Mouse (Mus musculus) c-Kit-positive CD71-positive TER-119-positive erythroid progenitor cells, embryonic 14.5 days (primary cell): ENCODE results near the gene Ercc2.

Source experiments
- DNase-seq: peaks from one replicate; pipeline ENCODE4 v3.0.0-alpha.2; 2013; ENCODE audit warnings: low spot score

Ercc2 gene

DNA sequence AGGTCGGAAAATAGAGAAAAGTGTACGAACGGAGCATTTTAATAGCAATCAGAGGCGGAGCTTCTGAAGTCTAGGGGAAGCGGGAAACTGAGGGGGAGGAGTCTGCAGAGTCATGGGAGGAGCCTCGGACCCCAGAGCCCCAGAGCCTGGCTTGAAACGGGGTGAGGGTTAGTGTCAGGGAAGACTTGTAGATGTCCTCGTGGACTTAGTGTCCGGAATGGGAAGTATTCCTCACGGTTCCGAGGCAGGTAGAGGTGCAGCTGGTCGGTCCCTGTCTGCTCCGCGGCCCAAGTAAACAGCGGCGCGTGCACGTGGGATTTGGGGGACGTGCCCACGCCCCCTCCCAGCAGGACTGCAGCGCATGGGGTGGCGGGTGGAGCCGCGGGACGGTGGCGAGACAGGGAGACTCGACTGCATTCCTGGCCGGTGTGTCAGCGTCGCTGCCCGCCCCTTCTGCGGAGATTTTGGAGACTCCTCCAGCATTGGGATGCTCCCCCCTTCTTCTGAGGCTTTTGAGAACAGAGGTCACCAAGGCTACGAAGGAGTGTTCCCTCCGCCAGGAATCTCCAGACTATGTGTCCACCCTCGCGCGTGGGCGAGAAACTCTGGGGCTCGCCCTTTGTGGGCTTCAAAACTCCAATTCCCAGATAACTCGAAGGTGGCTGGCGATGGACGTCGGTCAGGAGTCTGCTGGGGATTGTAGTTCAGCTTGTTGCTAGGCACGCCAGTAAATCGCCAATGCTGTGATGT, 21.7 kb upstream of the Ercc2 start:
- peak; percentile 88 for DNase-seq

DNA sequence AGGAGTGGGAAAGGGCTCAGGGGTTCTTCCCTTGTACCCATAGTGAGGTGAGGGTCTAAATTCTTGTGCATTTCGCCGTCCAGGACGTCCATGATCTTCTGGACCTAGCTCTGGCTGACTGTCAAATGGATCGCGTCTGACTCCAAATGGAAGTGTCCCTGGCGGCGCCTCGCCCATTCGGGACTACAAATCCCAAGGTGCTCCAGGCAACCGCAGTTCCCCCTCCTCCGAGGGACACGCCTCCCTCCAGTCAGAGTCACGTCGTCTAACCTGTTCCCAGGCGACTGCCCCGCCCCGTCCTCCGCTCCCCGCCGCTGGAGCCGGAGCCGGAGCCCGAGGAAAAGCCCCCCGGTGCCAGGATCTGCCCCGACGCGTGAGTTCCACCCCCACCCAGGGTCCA, 20.9 kb upstream of the Ercc2 start:
- peak; percentile 86 for DNase-seq

- DNase-seq, result peak; percentile 91
These were observed 20.1 kb upstream of the Ercc2 start for GRCm38 (mm10) chr7:19361720-19362119.

DNA sequence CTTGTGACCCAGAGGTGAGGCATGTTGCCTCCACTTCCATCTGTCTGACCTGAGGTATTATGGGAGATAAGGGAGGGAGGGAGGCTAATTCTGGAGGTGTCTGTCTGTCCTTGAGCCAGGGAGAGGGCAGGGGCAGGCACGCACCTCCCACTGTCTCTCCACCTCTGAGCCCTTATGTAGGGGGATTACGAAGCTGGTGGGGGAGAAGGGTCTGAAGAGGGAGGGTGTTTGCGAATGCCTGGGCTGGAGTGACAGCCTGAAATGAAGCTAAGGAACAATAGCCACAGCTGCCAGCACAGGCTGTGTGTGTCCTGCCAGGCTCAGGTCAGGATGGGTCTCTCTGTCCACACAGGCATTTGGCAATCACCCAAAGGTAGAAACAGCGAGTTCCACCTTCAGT, 19.5 kb upstream of the Ercc2 start:
- DNase-seq, result no peak

GRCm38 (mm10) chr7:19363881-19364280, 17.9 kb upstream of the Ercc2 start:
- peak; percentile 65 for DNase-seq

DNA sequence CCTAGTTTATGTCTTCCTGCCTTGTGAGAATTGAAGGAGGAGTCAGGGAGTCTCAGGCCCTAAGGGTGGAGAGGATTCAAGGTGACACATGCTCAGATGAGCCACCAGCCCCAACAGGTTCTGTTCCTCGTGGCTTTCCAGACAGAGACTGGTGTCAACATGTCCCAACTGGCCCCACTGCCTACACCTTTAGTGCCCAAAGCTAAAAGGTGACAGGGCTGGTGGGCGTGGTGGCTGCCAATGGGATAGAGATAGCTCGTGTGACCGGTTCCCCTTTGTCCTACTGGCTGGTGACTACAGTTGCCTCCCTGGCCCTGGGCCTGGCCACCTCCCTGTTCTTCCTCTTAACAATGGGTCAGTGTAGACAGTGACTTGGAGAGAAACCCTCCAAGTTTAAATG, 16.4 kb upstream of the Ercc2 start:
- DNase-seq, result no peak

DNA sequence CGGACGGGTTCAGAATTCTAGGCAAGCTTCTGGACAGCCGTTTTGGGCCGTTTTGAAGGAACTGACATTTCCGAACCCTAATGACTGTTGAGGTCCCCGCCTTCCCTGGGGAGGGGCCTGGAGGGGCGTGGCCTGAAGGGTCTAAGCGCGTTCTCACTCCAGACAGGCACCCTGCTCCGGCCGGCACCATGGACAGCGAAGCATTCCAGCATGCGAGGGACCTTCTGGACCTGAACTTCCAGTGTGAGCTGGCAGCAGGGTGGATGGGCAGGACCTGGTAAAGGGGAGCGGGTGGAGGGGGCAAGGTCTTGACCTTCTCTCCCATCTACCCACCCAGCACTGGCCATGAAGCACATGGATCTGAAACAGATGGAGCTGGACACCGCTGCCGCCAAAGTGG, 13.4 kb upstream of the Ercc2 start:
- no peak for DNase-seq

GRCm38 (mm10) chr7:19369823-19370425, 11.9 kb upstream of the Ercc2 start:
- no peak for DNase-seq

- DNase-seq, result no peak
These were observed 8.4 kb upstream of the Ercc2 start for GRCm38 (mm10) chr7:19373367-19373766.

- no peak for DNase-seq
These were observed 6.4 kb upstream of the Ercc2 start for GRCm38 (mm10) chr7:19375368-19375767.

- no peak for DNase-seq
These were observed 5.8 kb upstream of the Ercc2 start for GRCm38 (mm10) chr7:19376019-19376418.

DNA sequence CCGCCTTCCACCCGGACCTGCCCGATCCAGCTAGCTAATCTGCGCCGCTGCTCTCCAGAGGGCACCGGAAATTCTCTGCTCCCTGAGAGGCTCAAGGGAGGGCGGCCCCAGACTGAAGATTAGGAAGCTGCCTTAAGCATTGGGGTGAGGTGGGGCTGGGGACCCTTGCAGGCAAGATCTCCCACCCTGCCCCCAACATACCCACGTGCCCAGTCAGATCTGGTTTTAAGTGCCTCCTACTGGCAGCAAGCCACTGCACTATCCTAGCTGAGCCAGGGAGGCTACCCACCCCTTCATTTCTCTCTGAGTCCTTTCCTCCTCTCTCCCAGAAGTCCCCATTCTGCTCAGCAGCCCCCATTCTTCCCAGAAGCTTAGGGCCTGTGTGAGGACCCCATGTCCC, 3.8 kb upstream of the Ercc2 start:
- DNase-seq, result no peak

- no peak for DNase-seq
These were observed 344 bp downstream of the Ercc2 start for GRCm38 (mm10) chr7:19382166-19382541.

GRCm38 (mm10) chr7:19383708-19384107, 1.9 kb downstream of the Ercc2 start:
- no peak for DNase-seq

GRCm38 (mm10) chr7:19388699-19389413, 7.0 kb downstream of the Ercc2 start:
- DNase-seq, result no peak

GRCm38 (mm10) chr7:19394484-19394883, 12.7 kb downstream of the Ercc2 start:
- DNase-seq, result no peak

DNA sequence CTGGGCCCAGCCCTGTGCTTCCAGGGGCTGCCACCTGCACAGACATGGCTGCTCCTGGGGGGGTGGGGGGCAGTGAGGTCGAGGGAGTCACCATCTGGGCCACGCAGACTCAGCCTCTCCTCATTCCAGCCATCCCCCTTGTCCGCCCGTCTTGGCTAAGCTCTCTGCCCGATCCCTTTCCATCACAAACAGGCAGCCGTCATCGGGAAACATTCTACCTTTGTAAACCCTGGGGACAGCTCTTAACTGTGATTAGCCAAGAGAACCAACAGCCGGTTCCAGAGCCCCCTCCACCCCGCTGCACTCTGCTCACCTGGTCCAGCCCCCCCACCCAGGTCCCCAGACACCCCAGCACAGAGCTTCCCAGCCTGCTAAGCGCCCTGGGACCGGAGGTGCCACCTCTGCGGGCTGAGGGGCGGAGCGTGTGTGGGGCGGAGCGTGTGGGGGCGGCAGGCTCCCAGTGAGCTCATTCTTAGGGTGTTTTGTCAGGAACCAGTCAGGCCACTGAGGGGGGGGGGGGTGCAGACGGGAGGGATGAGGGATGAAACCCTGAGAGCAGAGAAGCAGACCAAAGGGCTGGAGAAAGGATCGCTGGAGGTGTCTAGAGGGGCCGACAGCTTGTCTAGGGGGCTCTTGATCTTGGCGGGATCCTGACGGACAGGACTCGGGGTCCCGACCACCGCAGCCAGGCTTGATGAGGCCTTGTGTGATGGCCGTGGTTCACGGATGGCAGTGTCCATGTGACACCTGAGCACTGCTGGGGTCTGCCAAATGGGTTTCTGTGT, 17.9 kb downstream of the Ercc2 start:
- no peak for DNase-seq

- DNase-seq, result no peak
These were observed 19.1 kb downstream of the Ercc2 start for GRCm38 (mm10) chr7:19400946-19401345.

- DNase-seq, result no peak
These were observed 20.8 kb downstream of the Ercc2 start for GRCm38 (mm10) chr7:19402535-19403112.

DNA sequence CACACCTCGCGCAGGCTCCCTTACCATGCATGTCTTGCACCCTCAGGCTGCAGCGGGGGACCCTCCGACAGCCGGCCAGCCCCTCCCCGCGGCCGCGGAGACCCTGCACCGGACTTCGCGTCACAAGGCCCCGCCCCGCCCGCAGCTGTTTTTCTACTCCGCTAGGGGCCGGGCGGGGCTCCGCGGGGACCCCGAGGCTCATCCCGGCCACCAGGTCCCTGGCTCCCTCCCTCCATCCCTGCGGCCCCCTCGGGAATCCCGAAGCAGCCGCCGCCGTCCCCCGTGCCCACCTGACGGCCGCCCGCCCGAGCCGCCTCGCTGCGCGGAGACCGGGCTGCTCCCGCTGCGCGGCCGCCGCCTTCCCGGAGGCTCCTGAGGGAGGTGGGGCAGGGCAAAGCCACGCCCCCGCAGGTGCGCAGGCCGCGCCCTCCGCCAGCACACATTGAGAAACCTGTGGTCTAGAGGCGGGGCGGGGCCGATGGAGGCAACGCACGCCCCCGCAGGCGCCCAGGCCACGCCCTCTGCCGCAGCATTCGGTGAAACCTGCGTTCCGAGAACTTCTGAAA, 22.0 kb downstream of the Ercc2 start, which contains the start of gene Klc3:
Gene Klc3, minus strand, starts transcription at position 374 of the 566 bp plus-strand sequence.
- DNase-seq, result peak; percentile 84

DNA sequence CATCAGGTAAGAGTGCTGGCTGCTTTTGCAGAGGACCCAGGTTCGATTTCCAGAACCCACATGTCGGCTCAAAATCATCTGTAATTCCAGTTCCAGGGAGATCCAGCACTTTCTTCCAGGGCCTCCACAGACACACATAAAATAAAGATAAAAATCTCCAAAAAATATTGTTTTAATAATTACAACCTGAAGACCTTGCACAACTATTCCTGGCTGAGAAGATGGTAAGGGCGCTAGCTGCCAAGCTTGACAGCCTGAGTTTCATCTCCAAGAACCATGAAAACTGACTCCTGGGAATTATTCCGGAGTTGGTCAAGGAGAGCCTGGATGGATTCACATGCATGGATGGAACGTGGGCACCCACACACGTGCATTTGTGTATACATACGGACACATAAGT, 22.7 kb downstream of the Ercc2 start, which contains the start of gene Ckm:
Gene Ckm, plus strand, starts transcription at position 301 of the 400 bp plus-strand sequence.
- DNase-seq, result no peak

DNA sequence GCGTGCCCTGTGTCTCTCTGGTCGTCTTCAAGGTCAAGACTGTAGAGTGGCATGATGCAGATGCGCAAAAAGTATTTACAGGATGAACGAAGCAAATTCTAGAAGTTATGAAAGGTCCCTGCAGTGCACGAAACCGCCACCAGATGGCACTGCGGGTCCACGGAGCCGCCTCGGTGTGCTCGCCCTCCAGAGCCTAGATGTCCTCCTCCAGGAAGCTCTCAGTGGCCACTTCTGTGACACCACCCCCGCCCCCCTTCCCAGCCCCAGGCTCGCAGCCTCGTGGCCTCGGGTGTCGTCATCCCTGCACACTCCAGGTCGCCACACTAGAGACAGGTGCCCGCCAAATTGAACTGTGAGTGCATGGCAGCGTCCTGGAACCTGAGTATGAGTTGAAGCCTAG, 23.6 kb downstream of the Ercc2 start:
- DNase-seq, result peak; percentile 79
